Mouse (Mus musculus) C2C12 (cell line): ENCODE results near the gene Lgals1.

ENCODE experiments used
- CEBPB ChIP-seq: IDR thresholded peaks from one replicate; pipeline ENCODE4 v1.6.1; 2011; ENCODE audit warnings: low read depth, mild to moderate bottlenecking, control low read depth, moderate library complexity
- CTCF ChIP-seq: IDR thresholded peaks from one replicate; pipeline ENCODE4 v1.5.1; 2011; ENCODE audit not compliant: control insufficient read depth, insufficient read depth, insufficient read length

DNA sequence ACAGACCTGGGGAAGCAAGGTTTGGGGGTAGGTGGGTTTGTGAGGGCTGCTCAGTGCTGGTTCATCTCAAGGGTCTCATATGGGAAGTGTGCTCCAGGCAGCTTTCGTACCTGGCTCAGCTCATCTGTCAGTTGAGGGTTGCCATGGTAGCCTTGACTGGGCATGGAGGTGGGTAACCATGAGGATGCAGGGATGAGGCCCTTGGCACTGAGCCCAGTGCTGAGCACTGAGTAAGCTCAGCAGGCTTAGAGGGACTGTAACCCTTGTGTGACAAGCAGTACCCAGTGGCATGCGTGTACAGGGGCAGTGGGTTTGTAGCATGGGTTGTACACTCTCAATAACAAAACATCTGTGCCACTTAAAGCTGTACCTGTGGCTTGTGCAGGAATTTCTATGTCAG lies 11.4 kb downstream of the Lgals1 start:
- TF ChIP-seq CEBPB (no peak), CTCF (no peak)
